Mouse (Mus musculus) ES-Bruce4 (cell line): ENCODE results near the gene St6galnac3. TPM values are rescaled to one million over a fixed set of nuclear protein-coding genes. Genes with fewer than 3 reads are reported as not detected.

Experiments used
- H3K27ac ChIP-seq: 2 replicates; pipeline ENCODE4 v1.5.1; 2012; ENCODE audit warnings: low read length, inconsistent platforms; ENCODE audit not compliant: insufficient read depth
- H3K27me3 ChIP-seq: 2 replicates; pipeline ENCODE4 v1.6.1; 2012; ENCODE audit warnings: mild to moderate bottlenecking, low read length, inconsistent platforms; ENCODE audit not compliant: control insufficient read depth, poor library complexity, insufficient read depth, severe bottlenecking
- H3K36me3 ChIP-seq: 2 replicates; pipeline ENCODE4 v1.6.1; 2012; ENCODE audit warnings: inconsistent platforms, mild to moderate bottlenecking, low read length, moderate library complexity; ENCODE audit not compliant: control insufficient read depth, poor library complexity, insufficient read depth, severe bottlenecking
- H3K4me1 ChIP-seq: one replicate; pipeline ENCODE4 v1.8.1; 2011; ENCODE audit warnings: low read length; ENCODE audit not compliant: control insufficient read depth, insufficient read depth
- H3K4me3 ChIP-seq: 2 replicates; pipeline ENCODE4 v1.5.1; 2011; ENCODE audit warnings: low read depth, mild to moderate bottlenecking, low read length
- H3K9ac ChIP-seq: 2 replicates; pipeline ENCODE4 v1.6.1; 2012; ENCODE audit warnings: low read depth, mild to moderate bottlenecking, inconsistent platforms; ENCODE audit not compliant: poor library complexity, severe bottlenecking
- H3K9me3 ChIP-seq: replicated peaks from 2 replicates; pipeline ENCODE4 v1.6.1; 2012; ENCODE audit warnings: mild to moderate bottlenecking, low read length, inconsistent platforms; ENCODE audit not compliant: control insufficient read depth, poor library complexity, insufficient read depth, severe bottlenecking
- CTCF ChIP-seq: IDR thresholded peaks from one replicate; pipeline ENCODE4 v1.8.1; 2011; ENCODE audit warnings: low read depth, low read length
- EP300 ChIP-seq: IDR thresholded peaks from 2 replicates; pipeline ENCODE4 v1.6.1; 2011; ENCODE audit warnings: low read depth, low read length; ENCODE audit not compliant: insufficient read depth
- POLR2A ChIP-seq: IDR thresholded peaks from one replicate; pipeline ENCODE4 v1.8.1; 2011; ENCODE audit warnings: low read length; ENCODE audit not compliant: insufficient read depth
- polyA plus RNA-seq: library from polyadenylated mRNA; stranded (reverse); fragments of >200 nt; gene quantifications from 2 replicates; pipeline ENCODE4 v1.2.4, GENCODE M21; 2011; ENCODE audit warnings: low read depth; ENCODE audit not compliant: missing spikeins, insufficient read depth, insufficient read length

St6galnac3 gene
- polyA plus RNA-seq, 1 experiment: 4.8 TPM

- no peaks in the 10 kb centered on the region for H3K4me1 ChIP-seq
- TF ChIP-seq CTCF (no peak), POLR2A (no peak), EP300 (no peak)
- H3K27me3 ChIP-seq: no peaks in the 10 kb centered on the region
- H3K9ac ChIP-seq: no peak overlapping the region
- no peak overlapping the region for H3K27ac ChIP-seq
- no peaks in the 10 kb centered on the region; the same call in 1 of the 2 replicates for H3K9me3 ChIP-seq
- no peaks in the 10 kb centered on the region for H3K36me3 ChIP-seq
- H3K4me3 ChIP-seq: no peak overlapping the region
Measured at GRCm38 (mm10) chr3:153161676-153162075, 563.3 kb downstream of the St6galnac3 start.

- Histone ChIP-seq H3K27me3 (no peaks in the 10 kb centered on the region), H3K36me3 (no peaks in the 10 kb centered on the region), H3K9me3 (no peaks in the 10 kb centered on the region), H3K4me3 (no peak overlapping the region), H3K4me1 (no peaks in the 10 kb centered on the region), H3K27ac (no peak overlapping the region), H3K9ac (no peak overlapping the region)
- no peak for TF ChIP-seq POLR2A
- no peak for TF ChIP-seq EP300
- no peak for TF ChIP-seq CTCF
Measured at GRCm38 (mm10) chr3:153160683-153161082, 564.3 kb downstream of the St6galnac3 start.

DNA sequence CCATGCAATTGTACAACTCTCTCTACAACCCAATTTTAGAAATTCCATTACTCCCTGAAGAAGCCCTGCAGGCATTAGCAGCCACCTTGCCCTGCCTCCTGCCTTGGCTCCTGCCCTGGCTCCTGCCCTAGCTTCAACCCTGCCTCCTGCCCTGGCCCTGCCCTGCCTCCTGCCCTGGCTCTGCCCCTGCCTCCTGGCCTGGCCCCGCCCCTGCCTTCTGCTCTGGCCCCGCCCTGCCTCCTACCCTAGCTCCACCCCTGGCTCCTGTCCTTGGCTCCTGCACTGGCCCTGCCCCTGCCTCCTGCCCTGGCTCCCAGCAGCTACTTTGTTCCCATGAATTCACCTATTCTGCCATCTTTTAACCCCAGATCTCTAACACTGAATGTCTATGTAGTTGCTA lies 576.1 kb downstream of the St6galnac3 start:
- H3K36me3 ChIP-seq: no peaks in the 10 kb centered on the region
- H3K27ac ChIP-seq: no peak overlapping the region
- no peaks in the 10 kb centered on the region for H3K9me3 ChIP-seq
- H3K9ac ChIP-seq: no peak overlapping the region
- no peaks in the 10 kb centered on the region for H3K4me1 ChIP-seq
- no peak overlapping the region for H3K4me3 ChIP-seq
- no peak for TF ChIP-seq EP300
- no peak for TF ChIP-seq POLR2A
- TF ChIP-seq CTCF: no peak
- no peaks in the 10 kb centered on the region for H3K27me3 ChIP-seq

Other genes starting within 250 kb of the St6galnac3 start
- gene Asb17, start 119.0 kb upstream of the St6galnac3 start, polyA plus RNA-seq: not detected in 2 replicates
- gene Msh4, start 181.0 kb upstream of the St6galnac3 start, polyA plus RNA-seq: 1.8 and 1.9 TPM in 2 replicates
- gene Rabggtb, start 187.8 kb upstream of the St6galnac3 start, polyA plus RNA-seq: 140 and 143 TPM in 2 replicates
- gene Acadm, start 219.5 kb upstream of the St6galnac3 start, polyA plus RNA-seq: 88.7 and 105 TPM in 2 replicates
- gene Slc44a5, start 248.3 kb upstream of the St6galnac3 start, polyA plus RNA-seq: 0.12 and 0.32 TPM in 2 replicates